13 mouse cellular contexts compared by ENCODE assay signal in the genomic region with DNA sequence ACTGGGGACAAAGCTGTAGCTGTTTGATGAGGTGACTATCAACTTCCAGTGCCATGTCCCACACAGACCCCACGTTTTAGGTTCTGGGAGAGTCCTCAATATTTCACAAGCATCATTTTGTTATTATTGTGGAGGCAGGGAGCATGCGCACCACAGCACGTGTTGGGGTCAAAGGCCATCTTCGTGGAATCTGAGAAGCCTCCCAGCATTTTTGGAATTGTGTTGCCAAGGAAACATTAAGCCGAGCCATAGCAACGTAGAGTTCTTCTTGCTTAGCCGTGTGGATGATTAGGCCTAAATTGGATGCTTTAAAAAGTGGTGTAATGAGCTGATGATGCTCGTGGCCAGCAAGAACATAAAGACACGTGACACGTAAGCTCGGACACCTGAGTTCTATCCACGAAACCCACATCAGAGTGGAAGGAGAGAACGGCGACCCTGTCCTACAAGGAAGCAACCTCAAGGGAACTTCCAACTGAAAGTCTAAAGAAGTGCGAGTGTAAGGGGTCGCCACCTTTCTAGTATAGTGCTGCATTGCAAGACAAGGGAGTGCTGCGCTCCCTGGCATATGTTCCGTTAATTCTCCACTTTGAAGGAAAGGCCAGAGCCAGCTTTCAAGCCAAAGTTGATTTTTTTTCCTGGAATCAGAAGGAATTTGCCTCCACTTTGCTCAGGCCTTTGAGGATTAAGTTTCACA. TPM values are rescaled to one million over a fixed set of nuclear protein-coding genes. Genes with fewer than 3 reads are reported as not detected.
DNase-seq lines count a peak whose midpoint lies in the region; ATAC-seq and TF ChIP-seq lines count a peak whose summit lies in the region.
"Had no signal": no experiment of that assay in that cellular context is flagged by ENCODE, and none has a peak within 500 bp of the region (broad histone marks: within the 10 kb centered on the region; RNA-seq: fewer than 3 reads in every experiment).

No protein-coding gene starts in this region.

- no peak overlapping the region for H3K4me2 ChIP-seq in hindbrain, embryonic 11.5 days (replicated peaks; ENCODE audit: low read depth, low read length)
- no peak overlapping the region for H3K4me2 ChIP-seq in hindbrain, embryonic 12.5 days (replicated peaks)
- no peak overlapping the region for H3K4me2 ChIP-seq in forebrain, postnatal 0 days (ENCODE audit: low read depth)
- H3K4me2 ChIP-seq: limb, embryonic 12.5 days; liver, embryonic 15.5 days had no signal

- no peaks in the 10 kb centered on the region for H3K27me3 ChIP-seq in hindbrain, embryonic 11.5 days (ENCODE audit: control insufficient read depth, insufficient read depth, low read length)
- peaks cover 11% of the 10 kb centered on the region; the same call in 1 of the 2 replicates for H3K27me3 ChIP-seq in hindbrain, embryonic 12.5 days
- peaks cover 27% of the 10 kb centered on the region for H3K27me3 ChIP-seq in E14TG2a.4 (ENCODE audit: insufficient read depth, low read length)
- no peaks in the 10 kb centered on the region for H3K27me3 ChIP-seq in forebrain, postnatal 0 days (ENCODE audit: insufficient read depth, low read length)
- H3K27me3 ChIP-seq: limb, embryonic 12.5 days; liver, embryonic 15.5 days had no signal

- no peak for TF ChIP-seq CTCF in E14TG2a.4 (conservative IDR thresholded peaks at IDR 0.05; ENCODE audit: low read length)
- TF ChIP-seq CTCF in forebrain, postnatal 0 days (IDR thresholded peaks at IDR 0.05; ENCODE audit: low read depth): no peak

- 0 out of 2 replicates have a peak, but pooled peaks have one; percentile 10 for ATAC-seq in hindbrain, embryonic 11.5 days (ENCODE audit: low FRiP score)
- ATAC-seq in hindbrain, embryonic 12.5 days (ENCODE audit: low FRiP score): no peak
- peak; percentile 70 for ATAC-seq in forebrain, postnatal 0 days
- no peak for ATAC-seq in erythroblast, adult 5-6 weeks (replicated peaks; ENCODE audit: low FRiP score, poor library complexity, severe bottlenecking)
- ATAC-seq: intestine, embryonic 16.5 days had no signal

- no peak overlapping the region for H3K9ac ChIP-seq in hindbrain, embryonic 11.5 days (ENCODE audit: low read depth, low read length)
- H3K9ac ChIP-seq in hindbrain, embryonic 12.5 days: no peak overlapping the region
- no peak overlapping the region for H3K9ac ChIP-seq in forebrain, postnatal 0 days
- H3K9ac ChIP-seq: limb, embryonic 12.5 days; liver, embryonic 15.5 days had no signal

- 62% methylated on average over 18 of the region's 18 CpGs for WGBS in hindbrain, embryonic 11.5 days
- WGBS in hindbrain, embryonic 12.5 days: 62% methylated on average over 18 of the region's 18 CpGs
- whole genome bisulfite sequencing in forebrain, postnatal 0 days: 44% methylated on average over 18 of the region's 18 CpGs

- H3K36me3 ChIP-seq in hindbrain, embryonic 11.5 days (ENCODE audit: control insufficient read depth, insufficient read depth, low read length): no peaks in the 10 kb centered on the region
- H3K36me3 ChIP-seq in hindbrain, embryonic 12.5 days: no peaks in the 10 kb centered on the region
- H3K36me3 ChIP-seq in E14TG2a.4 (ENCODE audit: insufficient read depth, low read length): no peaks in the 10 kb centered on the region
- H3K36me3 ChIP-seq in forebrain, postnatal 0 days (ENCODE audit: insufficient read depth): no peaks in the 10 kb centered on the region
- H3K36me3 ChIP-seq: limb, embryonic 12.5 days; liver, embryonic 15.5 days had no signal

- no peaks in the 10 kb centered on the region for H3K9me3 ChIP-seq in hindbrain, embryonic 11.5 days (ENCODE audit: control insufficient read depth, low read length)
- H3K9me3 ChIP-seq in hindbrain, embryonic 12.5 days (replicated peaks): no peaks in the 10 kb centered on the region
- peaks cover 15% of the 10 kb centered on the region for H3K9me3 ChIP-seq in E14TG2a.4 (ENCODE audit: low read length)
- H3K9me3 ChIP-seq in forebrain, postnatal 0 days (ENCODE audit: low read length): no peaks in the 10 kb centered on the region
- H3K9me3 ChIP-seq: limb, embryonic 12.5 days; liver, embryonic 15.5 days had no signal

- no peaks in the 10 kb centered on the region for H3K4me1 ChIP-seq in hindbrain, embryonic 11.5 days (replicated peaks; ENCODE audit: control insufficient read depth, insufficient read depth, low read length)
- no peaks in the 10 kb centered on the region for H3K4me1 ChIP-seq in hindbrain, embryonic 12.5 days
- H3K4me1 ChIP-seq in E14TG2a.4 (replicated peaks; ENCODE audit: low read depth, low read length): peaks cover 5% of the 10 kb centered on the region; the same call in 1 of the 2 replicates
- H3K4me1 ChIP-seq in forebrain, postnatal 0 days (ENCODE audit: insufficient read depth): no peaks in the 10 kb centered on the region
- H3K4me1 ChIP-seq: liver, embryonic 15.5 days had no signal

- H3K4me3 ChIP-seq in hindbrain, embryonic 11.5 days (ENCODE audit: low read depth, low read length): no peak overlapping the region
- no peak overlapping the region for H3K4me3 ChIP-seq in hindbrain, embryonic 12.5 days
- H3K4me3 ChIP-seq in E14TG2a.4 (replicated peaks; ENCODE audit: low read length): peak overlapping the region; percentile 50; the same call in 1 of the 2 replicates
- no peak overlapping the region for H3K4me3 ChIP-seq in forebrain, postnatal 0 days (ENCODE audit: low read depth, low read length)
- H3K4me3 ChIP-seq: limb, embryonic 12.5 days; liver, embryonic 15.5 days had no signal

- no peak overlapping the region for H3K27ac ChIP-seq in hindbrain, embryonic 11.5 days (ENCODE audit: low read depth, low read length)
- H3K27ac ChIP-seq in hindbrain, embryonic 12.5 days: no peak overlapping the region
- H3K27ac ChIP-seq in forebrain, postnatal 0 days (ENCODE audit: low read depth, low read length): no peak overlapping the region
- H3K27ac ChIP-seq: limb, embryonic 12.5 days; liver, embryonic 15.5 days had no signal

- peak; percentile 43 for DNase-seq in hindbrain, embryonic 11.5 days (ENCODE audit: low spot score)
- DNase-seq in embryo, embryonic 11 days: peak; percentile 57
- peak; percentile 60 for DNase-seq in forebrain, postnatal 0 days
- no peak for DNase-seq in c-Kit-positive CD71-positive TER-119-positive erythroid progenitor cells, embryonic 14.5 days (ENCODE audit: low spot score)
- no peak for DNase-seq in ovary, postnatal 14 days (ENCODE audit: low spot score)
- DNase-seq: spleen, adult 18-20 months had no signal

RNA-seq across cellular contexts. Expression of a gene that starts 9.8 kb away (rescaled TPM):
- 3.1 and 4.9 TPM in 2 replicates for polyA plus RNA-seq in hindbrain, embryonic 11.5 days (2014; fragmentation: Nextera tagmentation; extraction: Ambion mirVana)
- polyA plus RNA-seq in hindbrain, embryonic 12.5 days (2016; fragmentation: Nextera tagmentation; extraction: Ambion mirVana): 3.8 and 6.0 TPM in 2 replicates
- 1.0 and 1.8 TPM in 2 replicates for total RNA-seq in forebrain, postnatal 0 days (2014; rRNA removed)
- 1.0 and 1.2 TPM in 2 replicates for polyA plus RNA-seq in forebrain, postnatal 0 days (2015; fragmentation: Nextera tagmentation; extraction: Ambion mirVana)
- 0.38 TPM in 1 of 2 replicates, not detected in the other for total RNA-seq in erythroblast, adult 5-6 weeks (2015; ENCODE audit: low replicate concordance)
- total RNA-seq in erythroblast, adult 5-6 weeks (2017; ENCODE audit: low replicate concordance): 0.09 and 0.42 TPM in 2 replicates
- total RNA-seq: adrenal gland, postnatal 14 days had no signal

Comparison
In these comparisons a context has a peak if more than half of its experiments do, and no peak if none do; other contexts are left out.
1. ATAC-seq: peak in hindbrain, embryonic 11.5 days (single experiment) and forebrain, postnatal 0 days (single experiment); none in hindbrain, embryonic 12.5 days (single experiment) and erythroblast, adult 5-6 weeks (single experiment).
2. DNase-seq: peak in hindbrain, embryonic 11.5 days (single experiment), embryo, embryonic 11 days (single experiment) and forebrain, postnatal 0 days (single experiment); none in c-Kit-positive CD71-positive TER-119-positive erythroid progenitor cells, embryonic 14.5 days (single experiment) and ovary, postnatal 14 days (single experiment).